Mouse (Mus musculus) erythroblast, embryonic 14.5 days (primary cell): ENCODE data around the gene Zfp637. TPM values are rescaled to one million over a fixed set of nuclear protein-coding genes. Genes with fewer than 3 reads are reported as not detected.

ENCODE experiments used
- H3K27me3 ChIP-seq: 2 replicates; pipeline ENCODE4 v1.6.1; 2012; ENCODE audit warnings: inconsistent platforms; ENCODE audit not compliant: control insufficient read depth
- H3K36me3 ChIP-seq: 2 replicates; pipeline ENCODE4 v1.6.1; 2012; ENCODE audit warnings: mild to moderate bottlenecking, inconsistent platforms; ENCODE audit not compliant: control insufficient read depth
- H3K4me1 ChIP-seq: 2 replicates; pipeline ENCODE4 v1.6.1; 2012; ENCODE audit warnings: inconsistent platforms; ENCODE audit not compliant: control insufficient read depth
- H3K4me3 ChIP-seq: replicated peaks from 2 replicates; pipeline ENCODE3; 2012; ENCODE audit warnings: moderate library complexity, mild to moderate bottlenecking, inconsistent platforms
- H3K9me3 ChIP-seq: 2 replicates; pipeline ENCODE4 v1.6.1; 2012; ENCODE audit warnings: low read length, inconsistent platforms, mixed read lengths; ENCODE audit not compliant: control insufficient read depth
- GATA1 ChIP-seq: IDR thresholded peaks from 2 replicates; pipeline ENCODE4 v1.6.1; 2012; ENCODE audit warnings: low read length, inconsistent platforms, mixed read lengths
- TAL1 ChIP-seq: IDR thresholded peaks from 3 replicates; pipeline ENCODE4 v1.6.1; 2012; ENCODE audit warnings: low read length, inconsistent platforms, mixed read lengths
- polyA plus RNA-seq: library from polyadenylated mRNA; stranded (reverse); fragments of >175 nt; gene quantifications from 2 replicates; pipeline ENCODE4 v1.2.3, GENCODE M21; 2012

Zfp637 gene
- 0.95 and 1.4 TPM in 2 replicates for polyA plus RNA-seq

DNA sequence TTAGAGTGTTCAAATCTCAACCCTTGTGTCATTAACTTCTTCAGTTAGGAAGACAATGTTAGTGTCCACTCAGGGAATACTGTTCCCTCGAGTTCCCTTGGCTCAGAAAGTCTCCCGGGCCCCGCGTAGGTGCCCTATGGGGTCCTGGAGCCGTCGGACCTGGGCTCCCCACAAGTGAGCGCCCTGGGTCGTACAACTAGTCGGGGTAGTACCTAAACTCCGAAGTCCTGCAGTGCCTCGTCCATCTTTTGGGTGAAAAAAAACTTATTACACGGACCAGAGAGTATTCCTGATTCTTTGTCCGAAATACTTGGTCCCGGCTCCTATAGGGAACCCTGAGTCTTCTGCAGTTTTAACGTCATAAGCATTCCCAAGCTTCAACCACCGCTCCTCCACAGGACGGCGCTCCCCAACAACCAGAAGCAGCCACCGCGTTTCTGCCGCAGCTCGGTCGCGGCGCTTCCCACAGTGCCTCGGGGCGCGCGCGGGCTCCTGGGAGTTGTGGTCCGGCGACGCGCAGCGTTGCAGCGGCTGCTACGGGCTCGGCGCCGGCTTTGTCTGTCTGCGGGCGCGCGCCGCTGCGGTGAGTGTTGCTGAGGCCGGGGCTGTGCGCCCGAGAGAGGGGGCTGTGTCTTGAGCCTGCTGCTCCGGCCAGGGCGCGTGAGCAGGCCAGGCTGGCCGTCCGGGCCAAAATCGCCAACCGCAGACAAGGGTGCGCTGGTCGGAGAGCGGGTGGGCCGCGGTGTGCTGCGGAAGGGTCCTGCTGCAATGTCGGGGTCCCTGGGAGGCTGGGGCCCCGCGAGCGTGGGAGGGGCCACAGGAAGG is at the start of gene Zfp637:
TSS of gene Zfp637 (plus strand) at position 495 of the 825 bp plus-strand sequence.
- Histone ChIP-seq H3K36me3 (peaks cover 22% of the 10 kb centered on the region), H3K27me3 (0 out of 2 replicates have a peak, but pooled peaks cover 3% of the 10 kb centered on the region), H3K4me1 (peaks cover 44% of the 10 kb centered on the region), H3K4me3 (peak within 1 kb of the TSS; percentile 99), H3K9me3 (no peaks in the 10 kb centered on the region)
- TF ChIP-seq TAL1, result no peak
- TF ChIP-seq GATA1, result no peak

DNA sequence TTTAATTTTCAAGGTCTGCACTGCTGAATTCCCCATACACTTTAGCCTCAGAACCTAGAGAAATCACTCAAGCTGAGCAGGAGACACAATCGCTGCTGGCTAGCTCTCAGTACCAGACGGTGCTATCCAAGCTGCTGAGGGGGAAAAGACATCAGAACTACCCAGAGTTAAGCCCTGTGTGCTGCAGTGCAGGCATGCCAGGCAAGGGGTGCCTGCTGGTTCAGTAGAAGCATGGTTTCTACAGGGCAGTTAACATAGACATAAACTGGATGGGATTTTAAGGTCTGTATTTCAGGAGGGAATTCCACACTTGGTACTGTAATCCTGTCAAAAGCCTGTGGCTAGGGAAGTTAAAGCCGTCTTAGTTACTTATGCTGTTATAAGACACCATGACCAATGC is 45.7 kb upstream of the Zfp637 start:
- Histone ChIP-seq H3K4me1 (no peaks in the 10 kb centered on the region), H3K9me3 (peaks cover 17% of the 10 kb centered on the region)
- TF ChIP-seq TAL1, result no peak
- TF ChIP-seq GATA1, result no peak

DNA sequence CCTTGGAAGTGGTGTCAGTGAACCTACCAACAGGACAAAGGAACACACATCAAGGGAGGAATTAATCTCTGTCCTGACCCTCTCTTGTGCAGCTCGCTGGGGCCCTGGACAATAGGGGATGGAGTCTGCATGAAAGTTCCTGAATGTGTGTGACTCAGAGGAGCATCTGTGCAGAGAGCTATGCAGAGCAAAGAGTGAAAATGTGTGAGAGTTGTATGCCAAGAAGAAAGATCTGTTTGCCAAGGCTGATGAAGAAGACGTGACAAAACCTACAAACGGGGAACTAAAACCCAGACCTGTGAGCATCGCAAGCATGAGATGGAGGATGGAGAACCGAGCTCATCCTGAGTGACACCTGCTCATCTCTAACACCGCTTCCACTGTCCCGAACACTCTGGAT is 40.2 kb upstream of the Zfp637 start:
- peaks cover 2% of the 10 kb centered on the region for H3K9me3 ChIP-seq
- H3K27me3 ChIP-seq, result no peaks in the 10 kb centered on the region
- H3K4me3 ChIP-seq, result no peak overlapping the region
- TF ChIP-seq TAL1 (no peak), GATA1 (no peak)
- H3K36me3 ChIP-seq, result no peaks in the 10 kb centered on the region
- H3K4me1 ChIP-seq, result no peaks in the 10 kb centered on the region

More for the DNA sequence above, 45.7 kb upstream of the Zfp637 start:
- Histone ChIP-seq H3K4me3 (no peak overlapping the region), H3K36me3 (no peaks in the 10 kb centered on the region), H3K27me3 (no peaks in the 10 kb centered on the region)

DNA sequence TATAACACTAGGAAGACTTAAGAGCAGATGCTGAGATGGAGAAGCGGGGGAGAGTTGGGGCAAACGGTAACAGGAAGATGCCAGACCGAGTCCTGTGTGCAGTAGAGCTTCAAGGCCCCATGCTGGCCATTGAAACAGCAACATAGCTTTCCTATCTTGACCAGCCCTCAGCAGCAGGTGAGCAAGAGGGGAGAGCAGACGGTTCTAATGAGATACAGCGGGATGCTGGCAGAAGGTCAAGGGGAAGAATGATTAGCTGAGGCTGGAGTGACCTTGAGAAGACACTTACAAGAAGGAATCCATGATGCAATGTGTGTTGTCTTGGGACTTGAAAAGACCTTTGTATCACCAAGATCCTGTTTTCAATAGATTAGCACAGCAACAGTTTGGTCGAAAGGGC is 39.2 kb upstream of the Zfp637 start:
- Histone ChIP-seq H3K4me3 (no peak overlapping the region), H3K36me3 (no peaks in the 10 kb centered on the region), H3K9me3 (no peaks in the 10 kb centered on the region), H3K27me3 (no peaks in the 10 kb centered on the region), H3K4me1 (no peaks in the 10 kb centered on the region)
- TF ChIP-seq TAL1 (no peak), GATA1 (no peak)

DNA sequence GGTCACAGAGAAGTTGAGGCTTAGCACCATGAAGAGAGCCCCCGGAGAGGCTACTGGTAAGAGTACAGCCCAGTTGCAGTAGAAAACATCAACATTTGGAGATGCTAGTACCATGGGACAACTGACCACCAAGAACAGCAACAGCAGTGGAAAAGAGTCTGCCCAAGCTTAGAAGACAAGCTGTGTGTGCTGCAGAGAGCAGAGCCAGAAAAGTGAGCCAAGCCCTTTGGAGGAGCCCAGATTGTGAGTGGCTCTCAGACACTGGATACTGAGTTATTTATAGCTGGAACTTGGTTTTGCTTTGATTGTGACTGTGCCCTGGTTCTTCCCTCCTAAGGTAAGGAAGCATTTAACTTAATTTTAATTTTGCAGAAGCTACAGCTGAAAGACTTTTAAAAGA is 33.2 kb upstream of the Zfp637 start:
- no peaks in the 10 kb centered on the region for H3K9me3 ChIP-seq
- no peaks in the 10 kb centered on the region for H3K36me3 ChIP-seq
- no peaks in the 10 kb centered on the region for H3K27me3 ChIP-seq
- H3K4me1 ChIP-seq, result no peaks in the 10 kb centered on the region
- H3K4me3 ChIP-seq, result no peak overlapping the region
- no peak for TF ChIP-seq GATA1
- no peak for TF ChIP-seq TAL1

DNA sequence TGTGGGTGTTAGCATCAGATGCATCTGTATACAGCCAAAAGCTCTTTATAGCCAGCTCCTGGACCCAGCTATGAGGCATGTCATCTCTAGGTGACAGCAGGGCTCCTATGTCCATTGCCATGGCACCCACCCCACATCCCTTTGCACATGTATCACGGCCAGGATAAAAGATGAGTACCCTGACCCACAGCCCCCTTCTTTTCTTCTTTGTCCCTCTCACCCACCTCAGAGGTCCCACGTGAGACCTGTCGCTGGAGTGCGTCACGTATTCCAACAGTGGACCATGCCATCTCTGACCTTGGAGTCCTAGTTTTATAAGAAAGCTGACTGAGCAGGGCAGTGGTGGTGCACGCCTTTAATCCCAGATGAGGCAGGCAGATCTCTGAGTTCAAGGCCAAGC is 31.2 kb upstream of the Zfp637 start:
- H3K4me1 ChIP-seq, result no peaks in the 10 kb centered on the region
- no peak overlapping the region for H3K4me3 ChIP-seq
- no peaks in the 10 kb centered on the region for H3K27me3 ChIP-seq
- H3K36me3 ChIP-seq, result no peaks in the 10 kb centered on the region
- TF ChIP-seq GATA1, result no peak
- no peak for TF ChIP-seq TAL1
- H3K9me3 ChIP-seq, result no peaks in the 10 kb centered on the region

DNA sequence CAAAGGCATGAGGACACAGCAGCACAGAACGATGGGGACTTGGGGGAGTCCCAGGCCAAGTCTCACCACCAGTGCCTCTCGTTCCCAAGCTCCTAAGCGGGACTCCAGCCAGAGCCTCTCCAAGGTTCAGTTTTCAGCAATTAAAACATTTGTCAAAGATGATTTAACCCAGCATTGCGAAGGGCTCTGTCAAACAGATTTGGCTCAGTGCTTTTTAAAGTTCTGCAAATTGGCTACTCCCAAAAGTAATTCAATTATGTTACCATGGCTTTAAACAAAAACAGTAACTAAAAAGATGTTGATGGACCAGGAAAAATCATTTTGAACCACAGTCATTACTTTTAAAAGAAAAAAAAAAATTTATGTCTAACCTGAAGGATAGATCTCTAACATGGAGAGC is 30.3 kb upstream of the Zfp637 start:
- H3K4me1 ChIP-seq, result no peaks in the 10 kb centered on the region
- TF ChIP-seq GATA1, result no peak
- TF ChIP-seq TAL1, result no peak
- H3K27me3 ChIP-seq, result no peaks in the 10 kb centered on the region
- H3K36me3 ChIP-seq, result no peaks in the 10 kb centered on the region
- no peak overlapping the region for H3K4me3 ChIP-seq
- no peaks in the 10 kb centered on the region for H3K9me3 ChIP-seq

DNA sequence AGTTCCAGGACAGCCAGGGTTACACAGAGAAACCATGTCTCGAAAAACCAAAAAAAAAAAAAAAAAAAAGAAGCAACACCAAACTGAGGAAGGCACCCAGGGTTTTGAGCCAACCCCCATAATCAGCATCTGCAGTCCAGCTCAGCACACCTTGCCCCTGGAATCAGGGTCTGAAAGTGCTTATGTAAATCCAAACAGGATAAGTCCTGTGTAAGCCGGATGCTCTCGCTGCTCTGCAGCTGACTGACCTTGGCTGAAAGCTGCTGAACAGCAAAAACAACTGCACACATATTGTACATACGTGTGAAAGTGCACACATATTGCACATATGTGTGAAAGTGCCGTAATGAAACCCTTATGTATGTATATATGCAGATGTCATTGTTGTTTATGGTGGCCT is 29.7 kb upstream of the Zfp637 start:
- TF ChIP-seq TAL1 (no peak), GATA1 (no peak)
- Histone ChIP-seq H3K36me3 (no peaks in the 10 kb centered on the region), H3K4me1 (no peaks in the 10 kb centered on the region), H3K9me3 (no peaks in the 10 kb centered on the region), H3K4me3 (no peak overlapping the region), H3K27me3 (no peaks in the 10 kb centered on the region)

DNA sequence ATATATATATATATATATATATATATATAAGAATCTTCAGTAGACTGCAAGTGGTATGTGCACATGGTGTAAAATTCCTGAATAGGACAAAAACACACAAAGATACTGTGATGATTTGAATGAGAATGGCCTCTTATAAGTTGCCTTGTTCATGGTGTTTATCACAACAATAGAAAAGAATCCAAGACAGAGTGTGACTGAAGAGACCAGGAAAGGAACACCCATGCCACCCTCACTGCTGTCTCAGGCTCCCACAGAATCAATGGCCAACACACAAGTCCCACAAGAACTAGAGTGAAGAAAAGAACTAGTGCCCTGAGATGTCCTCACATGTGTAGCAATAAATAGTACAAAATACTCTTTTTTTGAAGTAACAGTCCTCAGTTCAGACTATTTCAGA is 26.3 kb upstream of the Zfp637 start:
- Histone ChIP-seq H3K4me1 (no peaks in the 10 kb centered on the region), H3K9me3 (no peaks in the 10 kb centered on the region), H3K4me3 (no peak overlapping the region), H3K27me3 (no peaks in the 10 kb centered on the region), H3K36me3 (no peaks in the 10 kb centered on the region)
- no peak for TF ChIP-seq GATA1
- no peak for TF ChIP-seq TAL1
